Mouse (Mus musculus) lung, adult 2 months (tissue): ENCODE measurements around the gene Fbxo44. TPM values are rescaled to one million over a fixed set of nuclear protein-coding genes. Genes with fewer than 3 reads are reported as not detected.
"Not testable (repeated sequence)": the region's sequence is repeated elsewhere in the genome, so short reads cannot be mapped to it uniquely, and the experiment has no call there.

Experiments
- DNase-seq: peaks from one replicate; pipeline ENCODE4 v3.0.0; 2022
- H3K4me1 ChIP-seq: fragments of 200-500 bp; 2 replicates; pipeline ENCODE4 v1.6.1; 2011; ENCODE audit warnings: low read length; ENCODE audit not compliant: control insufficient read depth, insufficient read depth
- H3K4me3 ChIP-seq: fragments of 200-500 bp; replicated peaks from 2 replicates; pipeline ENCODE3; 2011; ENCODE audit warnings: low read depth, mild to moderate bottlenecking, control low read depth, low read length; ENCODE audit errors: extremely low read depth
- CTCF ChIP-seq: fragments of 200-500 bp; IDR thresholded peaks from 2 replicates; pipeline ENCODE4 v1.5.1; 2011; ENCODE audit warnings: mild to moderate bottlenecking, low read length, control low read depth; ENCODE audit not compliant: insufficient read depth
- POLR2A ChIP-seq: fragments of 200-500 bp; IDR thresholded peaks from 2 replicates; pipeline ENCODE4 v1.6.1; 2011; ENCODE audit warnings: low read depth, mild to moderate bottlenecking, control low read depth, low read length, borderline replicate concordance; ENCODE audit errors: extremely low read depth
- WGBS: fragments of 180-500 bp; shearing (Covaris S2); methylation state at CpG from one replicate; pipeline ENCODE4 v1.1.7; 2018; 5-methylcytosine and 5-hydroxymethylcytosine counted together
- polyA plus RNA-seq: library from polyadenylated mRNA; depleted of rRNA; stranded (reverse); fragments of >200 nt; gene quantifications from 2 replicates; pipeline ENCODE4 v1.2.3, GENCODE M21; 2012; rRNA removed

Fbxo44 gene
- polyA plus RNA-seq, result 13.3 and 21.5 TPM in 2 replicates

DNA sequence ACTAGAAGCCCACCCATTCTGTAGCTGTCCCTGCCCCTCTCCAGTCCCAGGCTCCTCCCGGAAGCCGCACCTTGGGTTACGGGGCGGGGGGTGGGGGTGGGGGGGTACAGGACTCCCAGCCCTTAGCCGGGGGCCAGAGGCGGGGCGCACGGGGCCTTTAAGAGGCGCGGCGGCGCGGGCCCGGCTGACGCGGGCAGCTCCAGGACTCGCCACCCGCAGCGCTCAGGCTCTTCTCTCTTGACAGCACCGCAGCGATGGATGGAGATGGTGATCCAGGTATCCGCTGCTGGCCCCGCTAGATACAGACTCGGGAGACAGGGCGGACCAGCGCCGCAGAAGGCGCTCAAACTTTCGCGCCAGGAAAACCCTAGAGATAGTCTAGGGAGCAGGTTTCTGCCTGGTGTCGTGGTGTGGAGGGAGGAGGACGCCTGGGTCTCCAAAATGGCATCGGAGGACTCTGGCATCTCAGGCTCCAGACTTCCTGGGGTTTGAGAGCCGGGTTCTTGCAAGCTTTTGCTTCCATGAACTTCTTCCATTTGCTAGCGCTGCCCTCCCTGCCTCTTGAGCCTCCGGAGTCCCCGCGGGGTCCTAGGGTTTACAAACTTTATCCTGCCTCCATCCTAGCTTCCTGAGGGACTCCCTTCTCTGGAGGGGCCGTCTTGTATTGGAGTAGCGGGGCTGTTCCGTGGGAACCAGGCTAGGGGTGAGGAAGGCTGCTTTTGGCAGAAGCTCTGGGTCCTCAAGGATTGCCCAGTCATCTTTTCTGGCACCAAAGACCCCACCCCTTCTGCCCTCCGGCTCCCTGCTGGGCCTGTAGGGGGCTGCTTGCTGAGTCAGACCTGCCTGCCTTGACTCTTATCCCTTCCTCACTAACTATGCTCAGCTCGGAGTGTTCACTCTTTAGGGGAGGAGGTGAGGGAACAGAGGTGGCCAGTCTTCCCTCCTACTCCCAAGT lies at the start of gene Fbxo44, which contains the start of gene Fbxo2:
Gene Fbxo44, minus strand, starts transcription at position 47 of the 955 bp plus-strand sequence.
Gene Fbxo2, plus strand, starts transcription at position 186 of the 955 bp plus-strand sequence.
- Histone ChIP-seq H3K4me1 (no peaks in the 10 kb centered on the region; the same call in none of the 2 replicates), H3K4me3 (peak within 1 kb of the TSS; percentile 56)
- DNase-seq, result peak; percentile 46
- TF ChIP-seq CTCF (no peak), POLR2A (no peak)
- WGBS, result 2% methylated on average over 43 of the region's 43 CpGs

DNA sequence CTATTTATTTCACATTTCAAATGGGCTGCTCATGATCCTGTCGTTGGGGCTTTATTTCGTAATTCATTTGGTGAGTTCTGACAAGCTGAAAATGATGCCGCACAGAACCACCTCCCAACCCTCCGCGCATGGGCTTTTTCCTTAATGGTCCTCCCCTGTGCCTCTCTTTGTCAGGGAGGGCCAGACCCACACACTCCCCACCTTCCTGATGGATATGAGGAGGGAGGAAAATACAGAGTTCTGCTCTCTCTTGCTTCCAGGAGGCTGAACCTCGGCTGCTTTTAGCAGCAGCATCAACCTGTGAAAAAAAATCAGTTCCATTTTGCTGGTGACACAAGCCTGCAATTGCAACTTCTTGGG lies 44.6 kb upstream of the Fbxo44 start:
- no peak for DNase-seq
- H3K4me3 ChIP-seq, result no peak overlapping the region
- TF ChIP-seq POLR2A (no peak), CTCF (no peak)
- WGBS, result 64% methylated on average over 6 of the region's 6 CpGs
- no peaks in the 10 kb centered on the region for H3K4me1 ChIP-seq

DNA sequence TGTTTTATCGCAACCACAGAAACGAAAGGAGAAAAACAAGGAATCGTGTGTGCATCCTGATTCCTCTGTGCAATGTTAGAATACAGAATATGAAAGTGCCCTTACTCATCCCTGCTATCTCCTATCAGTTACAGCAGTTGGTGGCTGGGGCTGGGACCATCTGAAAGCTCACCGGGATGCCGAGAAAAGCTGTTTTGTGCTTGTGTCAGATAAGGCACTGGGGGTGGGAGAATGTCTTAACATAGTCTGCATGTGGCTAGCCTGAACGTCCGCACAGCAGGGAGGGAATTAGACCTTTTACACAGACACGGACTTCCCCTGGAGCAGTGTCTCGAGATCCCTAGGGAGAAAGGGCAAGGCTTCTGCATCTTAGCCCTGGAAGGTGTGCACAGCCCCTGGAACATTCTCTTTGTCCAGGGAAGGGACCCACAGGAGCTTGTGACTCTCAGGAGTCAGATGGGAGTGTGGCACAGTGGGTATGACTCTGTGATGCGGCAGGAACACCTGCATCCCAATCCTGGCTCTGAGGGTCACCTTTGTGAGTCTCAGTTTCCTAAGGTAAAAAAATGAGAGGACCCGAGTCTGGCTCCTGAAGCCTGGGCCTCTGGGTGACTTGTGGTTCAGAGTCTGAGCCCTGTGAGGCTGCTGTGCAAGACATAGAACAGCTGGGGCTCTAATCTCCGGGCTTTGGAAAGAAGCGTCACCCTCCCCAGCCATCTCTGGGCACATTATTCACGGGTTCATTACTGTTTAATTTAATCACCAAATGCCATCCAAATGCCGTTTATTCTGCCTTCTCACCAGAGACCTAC lies 44.0 kb upstream of the Fbxo44 start:
- no peaks in the 10 kb centered on the region for H3K4me1 ChIP-seq
- TF ChIP-seq POLR2A (no peak), CTCF (no peak)
- DNase-seq, result no peak
- H3K4me3 ChIP-seq, result no peak overlapping the region
- 60% methylated on average over 15 of the region's 15 CpGs for WGBS

DNA sequence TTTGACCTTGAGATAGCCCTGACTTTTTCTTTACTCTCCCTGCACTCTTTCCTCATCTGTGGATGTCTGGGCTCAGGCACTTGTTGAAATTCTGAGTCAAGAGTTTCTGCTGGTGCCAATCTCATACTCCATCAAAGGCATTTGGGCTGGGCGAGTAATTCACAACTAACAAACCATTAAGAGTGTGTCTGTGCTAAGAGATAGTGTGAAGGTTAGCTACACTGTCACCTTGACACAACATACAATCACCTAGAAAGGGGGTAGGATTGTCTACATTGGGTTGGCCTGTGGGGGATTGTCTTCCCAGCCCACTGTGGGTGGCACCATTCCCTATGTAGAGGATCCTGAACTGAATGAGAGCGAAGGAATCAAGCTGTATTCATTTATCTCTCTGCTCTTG lies 43.3 kb upstream of the Fbxo44 start:
- 81% methylated on average over 2 of the region's 2 CpGs for WGBS
- no peak for DNase-seq
- TF ChIP-seq POLR2A, result no peak
- no peak for TF ChIP-seq CTCF
- no peaks in the 10 kb centered on the region for H3K4me1 ChIP-seq
- H3K4me3 ChIP-seq, result no peak overlapping the region

DNA sequence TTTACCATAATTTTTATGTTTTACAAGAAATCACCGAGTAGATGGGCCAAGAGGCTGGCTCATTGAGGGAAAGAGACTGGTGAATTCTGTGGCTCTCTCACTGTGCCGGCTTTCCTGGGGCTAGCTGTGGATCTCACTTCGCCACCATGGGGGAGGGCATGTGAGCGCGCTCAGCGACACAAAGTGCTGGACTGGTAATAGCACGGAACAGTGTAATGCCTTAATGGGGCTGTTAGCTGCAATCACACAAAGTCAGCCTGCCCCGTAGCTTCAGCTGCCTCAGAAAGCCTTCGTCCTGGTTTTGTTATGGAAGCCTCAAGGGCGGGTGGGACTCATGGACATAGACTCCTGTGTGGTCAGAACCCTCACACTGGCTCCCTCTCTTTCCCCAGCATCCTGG lies 38.4 kb upstream of the Fbxo44 start:
- TF ChIP-seq POLR2A (no peak), CTCF (no peak)
- no peak for DNase-seq
- no peaks in the 10 kb centered on the region for H3K4me1 ChIP-seq
- 58% methylated on average over 10 of the region's 10 CpGs for WGBS
- H3K4me3 ChIP-seq, result no peak overlapping the region

DNA sequence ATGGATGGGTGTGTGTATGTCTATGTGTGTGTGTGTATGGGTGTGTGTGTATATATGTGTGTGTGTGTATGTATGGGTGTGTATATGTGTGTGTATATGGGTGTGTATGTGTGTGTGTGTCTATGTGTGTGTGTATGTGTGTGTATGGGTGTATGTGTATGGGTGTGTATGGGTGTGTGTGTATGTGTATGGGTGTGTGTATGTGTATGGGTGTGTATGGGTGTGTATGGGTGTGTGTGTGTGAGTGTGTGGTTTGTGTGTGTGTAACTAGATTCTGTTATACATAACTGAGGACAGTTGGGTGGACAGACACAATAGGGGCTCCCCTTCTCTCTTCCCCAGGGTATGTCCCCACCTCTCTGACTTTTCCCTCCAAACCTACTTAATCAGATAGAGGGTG lies 34.1 kb upstream of the Fbxo44 start:
- DNase-seq, result no peak
- TF ChIP-seq CTCF (no peak), POLR2A (no peak)
- Histone ChIP-seq H3K4me3 (no peak overlapping the region), H3K4me1 (no peaks in the 10 kb centered on the region)

DNA sequence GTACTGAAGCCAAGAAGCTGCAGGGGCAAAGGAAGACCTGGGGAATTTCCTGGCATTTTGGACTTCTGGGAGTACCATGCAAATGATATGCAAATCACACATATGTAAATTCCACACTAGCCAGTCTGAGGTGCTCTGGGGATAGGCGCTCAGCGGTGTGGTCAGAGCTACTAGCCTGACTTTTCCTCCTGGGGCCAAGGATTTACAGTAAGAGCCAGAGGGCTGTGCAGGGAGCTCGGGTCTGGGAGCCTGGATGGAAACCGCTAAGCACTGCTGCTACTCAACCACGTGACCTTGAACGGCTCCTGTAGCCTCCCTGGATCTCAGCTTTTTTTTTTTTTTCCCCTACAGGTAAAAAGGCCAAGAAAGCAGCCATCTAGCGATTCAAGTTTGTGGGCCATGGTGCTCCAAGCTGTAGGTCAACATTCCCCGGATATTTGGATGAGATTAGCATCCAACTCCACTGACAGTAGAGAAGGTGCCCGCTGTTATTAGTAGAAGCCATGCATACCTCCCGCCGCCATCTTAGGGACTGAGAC lies 32.5 kb upstream of the Fbxo44 start:
- no peak for DNase-seq
- no peak overlapping the region for H3K4me3 ChIP-seq
- TF ChIP-seq POLR2A, result no peak
- no peak for TF ChIP-seq CTCF
- no peaks in the 10 kb centered on the region for H3K4me1 ChIP-seq
- WGBS, result 30% methylated on average over 11 of the region's 11 CpGs

DNA sequence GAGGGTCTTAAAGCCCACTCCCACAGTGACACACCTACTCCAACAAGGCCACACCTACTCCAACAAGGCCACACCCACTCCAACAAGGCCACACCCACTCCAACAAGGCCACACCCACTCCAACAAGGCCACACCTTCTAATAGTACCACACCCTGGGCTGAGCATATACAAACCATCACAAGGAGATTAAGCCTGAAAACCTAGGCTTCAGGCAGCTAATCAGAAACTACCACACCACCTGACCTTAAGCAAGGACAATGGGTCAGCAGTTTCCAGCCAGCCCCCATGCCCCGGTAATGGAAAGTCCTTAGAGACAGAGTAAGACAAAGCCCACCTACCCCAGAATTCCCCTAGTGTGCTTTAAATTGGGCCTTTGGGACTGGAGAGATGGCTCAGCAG lies 28.5 kb upstream of the Fbxo44 start:
- H3K4me3 ChIP-seq, H3K4me1 ChIP-seq, DNase-seq: not testable (repeated sequence)
- 93% methylated on average over 1 of the region's 1 CpGs for WGBS

DNA sequence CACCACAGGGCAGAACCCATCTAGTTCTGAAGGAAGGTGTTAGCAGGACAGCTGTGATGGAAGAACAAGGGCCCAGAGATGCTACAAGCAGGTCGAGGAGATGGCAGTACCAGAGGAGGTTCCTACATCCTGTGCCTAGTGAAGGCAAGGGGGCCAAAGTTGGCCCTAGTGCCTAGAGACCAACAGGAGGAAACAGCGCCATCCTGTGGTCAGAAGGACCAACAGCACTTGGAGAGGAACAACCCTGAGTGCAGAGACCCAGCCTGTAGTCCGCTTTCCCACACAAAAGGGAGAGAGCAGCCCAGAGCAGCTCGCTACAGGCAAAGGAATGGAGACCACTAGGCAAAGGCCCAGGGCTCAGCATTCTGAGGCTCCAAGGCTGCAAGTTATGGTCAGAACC lies 25.5 kb upstream of the Fbxo44 start:
- no peaks in the 10 kb centered on the region for H3K4me1 ChIP-seq
- DNase-seq, result no peak
- no peak overlapping the region for H3K4me3 ChIP-seq
- 63% methylated on average over 4 of the region's 4 CpGs for WGBS
- TF ChIP-seq POLR2A, result no peak
- TF ChIP-seq CTCF, result no peak

DNA sequence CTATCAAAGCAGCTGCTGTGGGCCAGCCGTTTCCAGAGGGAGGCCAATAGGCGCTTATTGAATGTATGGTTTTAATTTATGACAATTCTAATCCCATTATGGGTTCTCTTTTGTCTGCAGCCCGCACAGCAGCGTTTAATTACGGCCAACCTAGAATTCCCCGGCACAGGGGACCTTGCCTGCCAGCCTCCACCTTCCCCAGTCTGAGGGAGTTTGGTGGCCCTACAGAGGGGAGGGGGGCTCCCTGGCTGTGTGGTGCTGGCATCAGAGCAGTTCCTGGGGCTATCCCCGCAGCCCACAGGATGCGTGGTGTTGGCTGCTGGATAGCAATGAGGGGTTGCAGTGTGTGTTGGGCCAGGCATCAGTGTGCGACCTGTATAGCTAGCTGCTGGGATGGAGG lies 24.3 kb upstream of the Fbxo44 start:
- H3K4me3 ChIP-seq, result no peak overlapping the region
- no peaks in the 10 kb centered on the region for H3K4me1 ChIP-seq
- no peak for DNase-seq
- TF ChIP-seq POLR2A, result no peak
- TF ChIP-seq CTCF, result no peak
- 73% methylated on average over 9 of the region's 9 CpGs for WGBS
